Mouse (Mus musculus) testis, adult 2 months (tissue): Measurements from ENCODE around the gene Dffa.

ENCODE experiments used
- CTCF ChIP-seq: fragments of 200-500 bp; IDR thresholded peaks from 2 replicates; pipeline ENCODE4 v1.5.1; 2012; ENCODE audit warnings: low read depth, mild to moderate bottlenecking, inconsistent platforms, low read length, moderate library complexity; ENCODE audit not compliant: control insufficient read depth, insufficient read depth, insufficient replicate concordance
- POLR2A ChIP-seq: fragments of 200-500 bp; IDR thresholded peaks from 2 replicates; pipeline ENCODE4 v1.6.1; 2012; ENCODE audit warnings: low read depth, mild to moderate bottlenecking, inconsistent platforms, low read length, moderate library complexity; ENCODE audit not compliant: control insufficient read depth

DNA sequence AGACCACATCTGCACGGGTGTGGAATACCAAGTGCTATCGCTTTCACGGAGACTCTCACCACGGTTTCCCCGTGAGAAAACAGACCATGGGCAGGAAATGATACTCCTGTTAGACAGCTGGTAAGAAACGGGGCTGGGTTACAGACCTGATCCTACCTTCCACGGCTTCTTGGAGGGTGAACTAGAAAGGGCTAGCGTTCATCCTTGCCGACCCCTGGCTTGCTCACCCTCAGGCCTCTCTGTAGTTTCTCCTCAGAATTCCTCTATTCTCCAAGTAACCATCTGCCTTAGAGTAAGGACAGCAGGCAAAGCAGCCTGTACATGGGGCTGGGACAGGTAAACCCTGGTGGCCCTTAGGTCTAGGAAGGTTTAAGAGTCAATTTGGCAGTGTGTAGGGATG is 45.2 kb downstream of the Dffa start:
- TF ChIP-seq POLR2A (no peak), CTCF (no peak)
